Mouse (Mus musculus): ENCODE results near the gene Musk. TPM values are rescaled to one million over a fixed set of nuclear protein-coding genes. Genes with fewer than 3 reads are reported as not detected.
A peak's percentile ranks its signal among the peaks of the same experiment; 100 is the strongest.
"Not testable (repeated sequence)": the region's sequence is repeated elsewhere in the genome, so short reads cannot be mapped to it uniquely, and the experiment has no call there.

The Musk gene
- 17.5 TPM for polyA plus RNA-seq (2012; fragmentation: generic; extraction: Trizol)

GRCm38 (mm10) chr4:58285687-58286086, at the start of gene Musk:
TSS of gene Musk (plus strand) at chr4:58285960.
- peak within 1 kb of the TSS; percentile 48 for H3ac ChIP-seq (ENCODE audit: control insufficient read depth, insufficient read length)
- H3K79me2 ChIP-seq (ENCODE audit: control insufficient read depth, insufficient read depth) = peaks cover 30% of the 10 kb centered on the region
- no peaks in the 10 kb centered on the region for H3K27me3 ChIP-seq (ENCODE audit: control insufficient read depth, insufficient read depth, insufficient read length)
- TF ChIP-seq MYOD1 (IDR thresholded peaks at IDR 0.05; ENCODE audit: control insufficient read depth in 1 of 3, insufficient read length in 2 of 3, low read depth in 2 of 3) = peak; percentile 96 to 98 (median 97)
- TF ChIP-seq MYOG (IDR thresholded peaks at IDR 0.05; ENCODE audit: control insufficient read depth in 1 of 3, insufficient read depth in 1 of 3, insufficient read length in 2 of 3, low read depth in 2 of 3) = no peak
- TF ChIP-seq E2F4 (IDR thresholded peaks at IDR 0.05; ENCODE audit: insufficient read depth) = no peak
- peak; percentile 14 for TF ChIP-seq POLR2A (IDR thresholded peaks at IDR 0.05; ENCODE audit: insufficient read length, low read depth)
- TF ChIP-seq TCF3 (IDR thresholded peaks at IDR 0.05; ENCODE audit: insufficient read length, low read depth) = peak; percentile 59
- no peak for TF ChIP-seq TCF12 (IDR thresholded peaks at IDR 0.05; ENCODE audit: insufficient read depth, poor library complexity, severe bottlenecking)
- H3K36me3 ChIP-seq (ENCODE audit: control insufficient read depth, insufficient read depth) = no peaks in the 10 kb centered on the region
- peak within 1 kb of the TSS; percentile 47 for H3K4me3 ChIP-seq
- peak within 1 kb of the TSS; percentile 73 for H3K4me2 ChIP-seq (ENCODE audit: low read depth)

- H3K4me3 ChIP-seq = no peak overlapping the region
- no peak overlapping the region for H3ac ChIP-seq (ENCODE audit: control insufficient read depth, insufficient read length)
- no peaks in the 10 kb centered on the region for H3K27me3 ChIP-seq (ENCODE audit: control insufficient read depth, insufficient read depth, insufficient read length)
- H3K36me3 ChIP-seq (ENCODE audit: control insufficient read depth, insufficient read depth) = no peaks in the 10 kb centered on the region
- TF ChIP-seq TCF3 (IDR thresholded peaks at IDR 0.05; ENCODE audit: insufficient read length, low read depth) = no peak
- TF ChIP-seq MAX (IDR thresholded peaks at IDR 0.05; ENCODE audit: low read depth) = no peak
- no peak for TF ChIP-seq POLR2A (IDR thresholded peaks at IDR 0.05; ENCODE audit: insufficient read length, low read depth)
- TF ChIP-seq REST (IDR thresholded peaks at IDR 0.05; ENCODE audit: insufficient read depth, insufficient read length) = no peak
- TF ChIP-seq SRF (IDR thresholded peaks at IDR 0.05; ENCODE audit: control insufficient read depth, insufficient read length, low read depth) = no peak
- TF ChIP-seq E2F4 (IDR thresholded peaks at IDR 0.05; ENCODE audit: insufficient read depth) = no peak
- no peak for TF ChIP-seq TCF12 (IDR thresholded peaks at IDR 0.05; ENCODE audit: insufficient read depth, poor library complexity, severe bottlenecking)
- no peak for TF ChIP-seq USF1 (IDR thresholded peaks at IDR 0.05; ENCODE audit: low read depth)
- no peak for TF ChIP-seq MYOD1 (IDR thresholded peaks at IDR 0.05; ENCODE audit: control insufficient read depth in 1 of 3, insufficient read length in 2 of 3, low read depth in 2 of 3)
- TF ChIP-seq CEBPB (IDR thresholded peaks at IDR 0.05; ENCODE audit: insufficient read depth, poor library complexity, severe bottlenecking) = no peak
- no peak for TF ChIP-seq MYOG (IDR thresholded peaks at IDR 0.05; ENCODE audit: control insufficient read depth in 1 of 3, insufficient read depth in 1 of 3, insufficient read length in 2 of 3, low read depth in 2 of 3)
- no peak for TF ChIP-seq POLR2AphosphoS2 (IDR thresholded peaks at IDR 0.05; ENCODE audit: insufficient read length, low read depth)
- H3K79me2 ChIP-seq (ENCODE audit: control insufficient read depth, insufficient read depth) = no peaks in the 10 kb centered on the region
- H3K4me2 ChIP-seq (ENCODE audit: low read depth) = no peak overlapping the region
These were observed 45.3 kb upstream of the Musk start for GRCm38 (mm10) chr4:58240416-58240815.

DNA sequence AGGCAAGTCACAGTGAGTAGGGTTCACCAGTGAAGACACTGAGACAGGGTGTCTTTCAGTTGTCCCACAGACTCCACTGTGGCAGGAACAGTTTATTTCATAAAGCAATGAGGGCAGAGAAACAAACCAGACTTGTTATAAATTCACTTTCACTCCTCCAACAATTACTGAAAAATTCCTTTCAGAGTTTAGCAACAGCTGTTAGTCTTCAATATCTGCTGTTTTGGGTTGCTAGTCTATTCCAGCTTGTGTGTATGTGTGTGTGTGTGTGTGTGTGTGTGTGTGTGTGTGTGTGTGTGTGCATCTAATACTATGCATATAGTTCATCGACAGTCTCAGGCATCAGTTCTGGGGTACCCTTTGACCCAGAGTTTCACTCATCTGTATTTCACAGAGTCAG, 40.2 kb upstream of the Musk start:
- H3K36me3 ChIP-seq (ENCODE audit: control insufficient read depth, insufficient read depth) = no peaks in the 10 kb centered on the region
- H3K4me2 ChIP-seq (ENCODE audit: low read depth) = no peak overlapping the region
- H3ac ChIP-seq (ENCODE audit: control insufficient read depth, insufficient read length) = no peak overlapping the region
- TF ChIP-seq MAX (IDR thresholded peaks at IDR 0.05; ENCODE audit: low read depth) = no peak
- TF ChIP-seq SRF (IDR thresholded peaks at IDR 0.05; ENCODE audit: control insufficient read depth, insufficient read length, low read depth) = no peak
- no peak for TF ChIP-seq CEBPB (IDR thresholded peaks at IDR 0.05; ENCODE audit: insufficient read depth, poor library complexity, severe bottlenecking)
- no peak for TF ChIP-seq TCF12 (IDR thresholded peaks at IDR 0.05; ENCODE audit: insufficient read depth, poor library complexity, severe bottlenecking)
- TF ChIP-seq USF1 (IDR thresholded peaks at IDR 0.05; ENCODE audit: low read depth) = no peak
- no peak for TF ChIP-seq MYOD1 (IDR thresholded peaks at IDR 0.05; ENCODE audit: control insufficient read depth in 1 of 3, insufficient read length in 2 of 3, low read depth in 2 of 3)
- no peak for TF ChIP-seq MYOG (IDR thresholded peaks at IDR 0.05; ENCODE audit: control insufficient read depth in 1 of 3, insufficient read depth in 1 of 3, insufficient read length in 2 of 3, low read depth in 2 of 3)
- no peak for TF ChIP-seq POLR2A (IDR thresholded peaks at IDR 0.05; ENCODE audit: insufficient read length, low read depth)
- TF ChIP-seq TCF3 (IDR thresholded peaks at IDR 0.05; ENCODE audit: insufficient read length, low read depth) = no peak
- no peaks in the 10 kb centered on the region for H3K79me2 ChIP-seq (ENCODE audit: control insufficient read depth, insufficient read depth)
- H3K4me3 ChIP-seq = no peak overlapping the region
- no peaks in the 10 kb centered on the region for H3K27me3 ChIP-seq (ENCODE audit: control insufficient read depth, insufficient read depth, insufficient read length)

GRCm38 (mm10) chr4:58252381-58252780, 33.4 kb upstream of the Musk start:
- TF ChIP-seq CEBPB (IDR thresholded peaks at IDR 0.05; ENCODE audit: insufficient read depth, poor library complexity, severe bottlenecking) (no peak), SRF (IDR thresholded peaks at IDR 0.05; ENCODE audit: control insufficient read depth, insufficient read length, low read depth) (no peak), REST (IDR thresholded peaks at IDR 0.05; ENCODE audit: insufficient read depth, insufficient read length) (no peak), TCF3 (IDR thresholded peaks at IDR 0.05; ENCODE audit: insufficient read length, low read depth) (no peak), MYOG (IDR thresholded peaks at IDR 0.05; ENCODE audit: control insufficient read depth in 1 of 3, insufficient read depth in 1 of 3, insufficient read length in 2 of 3, low read depth in 2 of 3) (no peak), TCF12 (IDR thresholded peaks at IDR 0.05; ENCODE audit: insufficient read depth, poor library complexity, severe bottlenecking) (no peak), MYOD1 (IDR thresholded peaks at IDR 0.05; ENCODE audit: control insufficient read depth in 1 of 3, insufficient read length in 2 of 3, low read depth in 2 of 3) (no peak), E2F4 (IDR thresholded peaks at IDR 0.05; ENCODE audit: insufficient read depth) (no peak), MAX (IDR thresholded peaks at IDR 0.05; ENCODE audit: low read depth) (no peak), POLR2AphosphoS2 (IDR thresholded peaks at IDR 0.05; ENCODE audit: insufficient read length, low read depth) (no peak), USF1 (IDR thresholded peaks at IDR 0.05; ENCODE audit: low read depth) (no peak), POLR2A (IDR thresholded peaks at IDR 0.05; ENCODE audit: insufficient read length, low read depth) (no peak)
- no peaks in the 10 kb centered on the region for H3K27me3 ChIP-seq (ENCODE audit: control insufficient read depth, insufficient read depth, insufficient read length)
- H3ac ChIP-seq (ENCODE audit: control insufficient read depth, insufficient read length) = no peak overlapping the region
- no peak overlapping the region for H3K4me2 ChIP-seq (ENCODE audit: low read depth)
- H3K4me3 ChIP-seq = no peak overlapping the region
- no peaks in the 10 kb centered on the region for H3K79me2 ChIP-seq (ENCODE audit: control insufficient read depth, insufficient read depth)
- H3K36me3 ChIP-seq (ENCODE audit: control insufficient read depth, insufficient read depth) = no peaks in the 10 kb centered on the region

DNA sequence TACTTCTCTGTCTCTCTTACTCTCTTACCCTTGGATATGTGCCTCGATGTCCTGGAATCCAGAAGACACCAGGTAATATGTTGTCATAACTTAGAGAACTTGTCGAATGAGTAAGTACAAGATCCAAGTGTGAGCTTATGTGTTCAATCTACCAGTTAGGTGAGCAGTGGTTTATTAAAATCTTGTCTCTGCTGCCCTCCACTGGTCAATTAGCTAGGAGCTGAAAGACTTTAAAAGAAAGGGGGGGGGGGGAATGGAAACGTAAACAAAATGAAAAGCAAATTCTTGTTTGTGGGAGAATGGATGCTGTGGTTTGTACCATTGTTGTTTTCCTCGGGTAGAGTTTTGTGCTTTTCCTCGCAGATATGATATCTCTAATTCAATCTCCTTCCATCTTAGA, 32.4 kb upstream of the Musk start:
- Histone ChIP-seq H3K4me2 (ENCODE audit: low read depth) (peak overlapping the region; percentile 30), H3K36me3 (ENCODE audit: control insufficient read depth, insufficient read depth) (no peaks in the 10 kb centered on the region), H3ac (ENCODE audit: control insufficient read depth, insufficient read length) (no peak overlapping the region), H3K79me2 (ENCODE audit: control insufficient read depth, insufficient read depth) (no peaks in the 10 kb centered on the region), H3K4me3 (no peak overlapping the region), H3K27me3 (ENCODE audit: control insufficient read depth, insufficient read depth, insufficient read length) (no peaks in the 10 kb centered on the region)
- TF ChIP-seq MYOD1 (IDR thresholded peaks at IDR 0.05; ENCODE audit: control insufficient read depth in 1 of 3, insufficient read length in 2 of 3, low read depth in 2 of 3) = no peak
- TF ChIP-seq TCF3 (IDR thresholded peaks at IDR 0.05; ENCODE audit: insufficient read length, low read depth) = no peak
- TF ChIP-seq CEBPB (IDR thresholded peaks at IDR 0.05; ENCODE audit: insufficient read depth, poor library complexity, severe bottlenecking) = no peak
- TF ChIP-seq POLR2AphosphoS2 (IDR thresholded peaks at IDR 0.05; ENCODE audit: insufficient read length, low read depth) = no peak
- no peak for TF ChIP-seq REST (IDR thresholded peaks at IDR 0.05; ENCODE audit: insufficient read depth, insufficient read length)
- no peak for TF ChIP-seq E2F4 (IDR thresholded peaks at IDR 0.05; ENCODE audit: insufficient read depth)

DNA sequence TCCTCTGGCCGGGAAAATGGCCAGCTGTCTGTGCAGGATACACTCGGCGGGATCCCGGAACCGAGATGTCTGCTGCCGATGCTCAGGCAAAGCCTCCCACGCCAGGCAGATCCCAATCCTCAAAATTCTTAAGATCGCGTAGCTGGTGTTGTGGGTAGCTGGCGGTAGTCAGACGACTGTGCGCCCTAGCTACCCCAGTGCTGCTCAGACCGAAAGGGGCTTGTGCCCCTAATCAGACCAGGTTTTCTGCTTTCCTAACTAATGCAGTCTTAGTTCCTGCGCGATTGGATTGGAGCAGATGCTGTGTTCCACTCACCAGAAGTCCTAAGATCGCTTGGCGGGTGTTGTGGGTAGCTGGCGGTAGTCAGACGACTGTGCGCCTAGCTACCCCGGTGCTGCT, 25.0 kb upstream of the Musk start:
- not testable (repeated sequence) for H3K4me2 ChIP-seq (ENCODE audit: low read depth); H3ac ChIP-seq (ENCODE audit: control insufficient read depth, insufficient read length); H3K27me3 ChIP-seq (ENCODE audit: control insufficient read depth, insufficient read depth, insufficient read length); H3K79me2 ChIP-seq (ENCODE audit: control insufficient read depth, insufficient read depth); H3K36me3 ChIP-seq (ENCODE audit: control insufficient read depth, insufficient read depth); H3K4me3 ChIP-seq

Data from myocyte (in vitro differentiated cells).